Mouse (Mus musculus): Measurements from ENCODE around the gene Hmgcll1.

- TF ChIP-seq CTCF (IDR thresholded peaks at IDR 0.05; ENCODE audit: borderline replicate concordance, insufficient read depth, low read depth, low read length) (no peak), POLR2A (IDR thresholded peaks at IDR 0.05; ENCODE audit: borderline replicate concordance, insufficient read depth, low read length) (no peak)
Measured at GRCm38 (mm10) chr9:75998791-75999350, 15.8 kb upstream of the Hmgcll1 start.

Data from cerebellum, adult 2 months (tissue).